Mouse (Mus musculus) left cerebral cortex, postnatal 25 days (tissue): ENCODE measurements around the gene Dscam. TPM values are rescaled to one million over a fixed set of nuclear protein-coding genes. Genes with fewer than 3 reads are reported as not detected.
"Not testable (repeated sequence)": the region's sequence is repeated elsewhere in the genome, so short reads cannot be mapped to it uniquely, and the experiment has no call there.

Experiments
- DNase-seq, 2 experiments: peaks; one replicate each; pipeline ENCODE4 v3.0.0; 2022; ENCODE audit warnings: low spot score in 2 of 2, mixed read lengths in 1 of 2
- intact Hi-C: fragments of 180-260 bp; cut with DNase I; formaldehyde crosslinking; loops from one replicate; pipeline ENCODE4 v1.15.1; 2025
- total RNA-seq, 2 experiments: library from RNA; stranded (reverse); gene quantifications; 2 replicates each; pipeline ENCODE4 v1.2.3; 2021

The Dscam gene
- total RNA-seq, 2 experiments from 2014 or later: 41.6 to 44.0 TPM

- DNase-seq: no peak
- intact Hi-C loops: loop anchor here (5.0 kb wide), 2 partner anchors 92 to 257 kb away; no protein-coding TSS in a partner anchor
Observed at GRCm38 (mm10) chr16:96910405-96911164, 260.0 kb downstream of the Dscam start.

GRCm38 (mm10) chr16:96907818-96908217, 262.7 kb downstream of the Dscam start:
- intact Hi-C loops: no loop called here
- peak in 1 of 2 experiments; percentile 61 for DNase-seq

- intact Hi-C loops: no loop called here
- no peak for DNase-seq
Observed at GRCm38 (mm10) chr16:96907081-96907480, 263.5 kb downstream of the Dscam start.

- intact Hi-C loops: no loop called here
- DNase-seq: no peak
Observed at GRCm38 (mm10) chr16:96906630-96907029, 263.9 kb downstream of the Dscam start.

GRCm38 (mm10) chr16:96904761-96905160, 265.8 kb downstream of the Dscam start:
- DNase-seq: no peak
- intact Hi-C loops: loop anchor here (5.0 kb wide), 1 partner anchor 113 kb away; no protein-coding TSS in a partner anchor

GRCm38 (mm10) chr16:96904359-96904758, 266.2 kb downstream of the Dscam start:
- no peak for DNase-seq

GRCm38 (mm10) chr16:96902596-96902995, 268.0 kb downstream of the Dscam start:
- intact Hi-C loops: loop anchor here (5.0 kb wide), 1 partner anchor 115 kb away; no protein-coding TSS in a partner anchor
- no peak for DNase-seq

More at GRCm38 (mm10) chr16:96904359-96904758, 266.2 kb downstream of the Dscam start:
- intact Hi-C loops: loop anchor here (5.0 kb wide), 1 partner anchor 113 kb away; no protein-coding TSS in a partner anchor

GRCm38 (mm10) chr16:96901234-96902014, 269.1 kb downstream of the Dscam start:
- peak in 1 of 2 experiments; percentile 71 for DNase-seq
- intact Hi-C loops: loop anchor here (5.0 kb wide), 1 partner anchor 116 kb away; no protein-coding TSS in a partner anchor

- DNase-seq: no peak
- intact Hi-C loops: loop anchor here (5.0 to 10.0 kb wide), 2 partner anchors 375 to 393 kb away; no protein-coding TSS in a partner anchor
Observed at GRCm38 (mm10) chr16:96899329-96899728, 271.2 kb downstream of the Dscam start.

GRCm38 (mm10) chr16:96896510-96897133, 273.9 kb downstream of the Dscam start:
- peak; percentile 39 for DNase-seq
- intact Hi-C loops: loop anchor here (5.0 to 10.0 kb wide), 2 partner anchors 378 to 396 kb away; no protein-coding TSS in a partner anchor

GRCm38 (mm10) chr16:96888036-96888435, 282.5 kb downstream of the Dscam start:
- intact Hi-C loops: no loop called here
- DNase-seq: peak in 1 of 2 experiments; percentile 51

GRCm38 (mm10) chr16:96885817-96886216, 284.7 kb downstream of the Dscam start:
- no peak for DNase-seq
- intact Hi-C loops: no loop called here

- intact Hi-C loops, DNase-seq: not testable (repeated sequence)
Observed at GRCm38 (mm10) chr16:96884590-96884989, 286.0 kb downstream of the Dscam start.

- intact Hi-C loops: no loop called here
- no peak for DNase-seq
Observed at GRCm38 (mm10) chr16:96877271-96877670, 293.3 kb downstream of the Dscam start.

GRCm38 (mm10) chr16:96872799-96873198, 297.8 kb downstream of the Dscam start:
- no peak for DNase-seq
- intact Hi-C loops: no loop called here

- intact Hi-C loops: loop anchor here (5.0 kb wide), 1 partner anchor 150 kb away; no protein-coding TSS in a partner anchor
- peak; percentile 32 to 76 for DNase-seq
Observed at GRCm38 (mm10) chr16:96857571-96857970, 313.0 kb downstream of the Dscam start.

- intact Hi-C loops: loop anchor here (5.0 kb wide), 1 partner anchor 152 kb away; no protein-coding TSS in a partner anchor
- DNase-seq: no peak
Observed at GRCm38 (mm10) chr16:96855060-96855459, 315.5 kb downstream of the Dscam start.

GRCm38 (mm10) chr16:96852383-96852782, 318.2 kb downstream of the Dscam start:
- intact Hi-C loops: loop anchor here (5.0 kb wide), 2 partner anchors 420 to 440 kb away; no protein-coding TSS in a partner anchor

GRCm38 (mm10) chr16:96848916-96849315, 321.6 kb downstream of the Dscam start:
- peak in 1 of 2 experiments; percentile 24 for DNase-seq
- intact Hi-C loops: no loop called here

More at GRCm38 (mm10) chr16:96852383-96852782, 318.2 kb downstream of the Dscam start:
- peak; percentile 63 to 76 for DNase-seq
